Mouse (Mus musculus) bone marrow, adult 2 months (tissue): ENCODE data around the gene Tgfa.

Experiments used
- CTCF ChIP-seq: fragments of 200-500 bp; IDR thresholded peaks from 2 replicates; pipeline ENCODE4 v1.5.1; 2011; ENCODE audit warnings: low read length, control low read depth; ENCODE audit not compliant: control insufficient read depth, insufficient read depth
- POLR2A ChIP-seq: fragments of 200-500 bp; IDR thresholded peaks from 2 replicates; pipeline ENCODE4 v1.6.1; 2011; ENCODE audit warnings: low read depth, mild to moderate bottlenecking, control low read depth, low read length, borderline replicate concordance; ENCODE audit not compliant: control insufficient read depth

DNA sequence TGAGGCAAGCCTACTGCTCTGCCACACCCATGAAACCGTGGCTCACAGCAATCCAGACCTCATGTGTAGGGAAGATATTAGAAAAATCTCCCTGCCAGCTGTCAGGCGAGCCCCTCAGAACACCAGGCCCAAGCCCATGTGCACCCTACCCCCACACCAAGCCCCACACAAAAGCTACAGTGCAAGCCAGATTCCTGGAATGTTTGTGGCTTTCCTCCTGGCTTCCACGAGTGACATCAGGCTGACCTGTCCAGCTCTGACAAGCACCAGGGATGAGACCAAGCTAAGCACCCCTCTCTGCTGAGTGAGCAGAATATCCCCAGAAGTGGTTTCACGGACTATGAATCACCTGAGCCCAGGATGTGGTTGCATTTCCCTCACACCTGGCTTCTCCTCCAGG, 46.0 kb upstream of the Tgfa start:
- TF ChIP-seq CTCF: no peak
- TF ChIP-seq POLR2A: no peak
